Mouse (Mus musculus): Measurements from ENCODE around the gene C1ql4.

DNA sequence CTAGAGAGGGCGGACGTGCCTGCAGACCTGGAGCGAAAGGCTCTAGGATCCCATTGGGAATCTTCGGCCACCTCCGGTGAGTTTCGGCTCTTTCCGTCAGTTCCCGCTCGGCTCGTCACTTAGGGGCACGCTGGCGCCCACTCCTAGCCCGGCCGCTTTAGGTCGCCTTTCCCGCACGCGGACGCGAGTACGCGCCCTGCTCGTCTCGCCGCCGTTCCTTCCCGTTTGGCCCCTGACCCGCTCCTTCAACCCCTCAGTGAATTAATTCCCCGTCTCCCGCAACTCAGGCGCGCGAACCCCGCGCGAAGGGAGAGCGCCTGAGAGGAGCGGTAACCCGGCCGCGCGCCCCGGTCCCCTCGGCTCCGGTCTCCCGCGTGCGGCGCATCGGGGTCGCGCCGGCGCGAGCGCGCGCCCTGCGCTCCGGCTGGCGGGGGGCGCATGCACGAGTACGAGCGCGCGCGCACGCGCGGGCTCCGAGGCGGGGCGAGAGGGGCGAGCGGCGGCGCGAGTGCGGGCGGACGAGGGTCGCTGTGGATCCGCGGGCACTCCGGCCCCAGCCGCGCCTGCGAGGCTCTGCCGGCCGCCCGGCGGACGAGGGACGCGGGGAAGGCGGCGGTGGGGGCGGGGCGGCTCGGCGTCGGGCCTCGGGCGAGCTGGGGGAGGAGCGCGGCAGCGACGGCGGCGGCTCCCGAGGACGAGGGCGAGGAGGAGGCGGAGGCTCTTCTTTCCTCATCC is 38.6 kb upstream of the C1ql4 start:
- no peak for TF ChIP-seq GATA1 (IDR thresholded peaks at IDR 0.05; ENCODE audit: borderline replicate concordance, low read length)
- no peak for TF ChIP-seq FLI1 (IDR thresholded peaks at IDR 0.05; ENCODE audit: low read length)
